Mouse (Mus musculus) intestine, embryonic 15.5 days (tissue): ENCODE results near the gene Mapk8ip2. TPM values are rescaled to one million over a fixed set of nuclear protein-coding genes. Genes with fewer than 3 reads are reported as not detected.

ENCODE experiments used
- ATAC-seq: fragments of 200-750 bp; cut with Nextera tagmentation; 2 replicates; pipeline ENCODE4 v1.8.0; 2017; ENCODE audit warnings: moderate TSS enrichment, moderate library complexity
- H3K27ac ChIP-seq: fragments of 300-500 bp; sonication (generic); 2 replicates; pipeline ENCODE4 v1.5.1; 2015; ENCODE audit warnings: mild to moderate bottlenecking, inconsistent platforms
- H3K27me3 ChIP-seq: fragments of 300-500 bp; sonication (generic); replicated peaks from 2 replicates; pipeline ENCODE4 v1.6.1; 2015; ENCODE audit warnings: inconsistent platforms
- H3K36me3 ChIP-seq: fragments of 300-500 bp; sonication (generic); 2 replicates; pipeline ENCODE4 v1.6.1; 2015; ENCODE audit warnings: inconsistent platforms
- H3K4me1 ChIP-seq: fragments of 300-500 bp; sonication (generic); replicated peaks from 2 replicates; pipeline ENCODE4 v1.6.1; 2015; ENCODE audit warnings: inconsistent platforms
- H3K4me2 ChIP-seq: fragments of 300-500 bp; sonication (generic); replicated peaks from 2 replicates; pipeline ENCODE4 v1.6.1; 2015; ENCODE audit warnings: mild to moderate bottlenecking, inconsistent platforms
- H3K4me3 ChIP-seq: fragments of 300-500 bp; sonication (generic); replicated peaks from 2 replicates; pipeline ENCODE4 v1.5.1; 2015; ENCODE audit warnings: inconsistent platforms
- H3K9ac ChIP-seq: fragments of 300-500 bp; sonication (generic); 2 replicates; pipeline ENCODE4 v1.6.1; 2015; ENCODE audit warnings: inconsistent platforms
- H3K9me3 ChIP-seq: fragments of 300-500 bp; sonication (generic); 2 replicates; pipeline ENCODE4 v1.6.1; 2016; ENCODE audit warnings: inconsistent platforms
- WGBS: fragments of 180-500 bp; shearing (Covaris S2); methylation state at CpG from one replicate; pipeline ENCODE4 v1.1.7; 2015; 5-methylcytosine and 5-hydroxymethylcytosine counted together
- polyA plus RNA-seq: library from polyadenylated mRNA; unstranded; fragments of >200 nt; fragmentation: Nextera tagmentation; extraction: Ambion mirVana; gene quantifications from 2 replicates; pipeline ENCODE4 v1.2.1, GENCODE M21; 2015

The Mapk8ip2 gene
- polyA plus RNA-seq, 1 experiment from 2014 or later, result 4.1 TPM

- H3K27ac ChIP-seq, result 0 out of 2 replicates have a peak overlapping the region, but pooled peaks have one; percentile 6
Observed at GRCm38 (mm10) chr15:89496841-89497240, 43.1 kb downstream of the Mapk8ip2 start.

GRCm38 (mm10) chr15:89497391-89498048 is 43.8 kb downstream of the Mapk8ip2 start:
- no peaks in the 10 kb centered on the region for H3K9me3 ChIP-seq
- H3K27ac ChIP-seq, result 0 out of 2 replicates have a peak overlapping the region, but pooled peaks have one; percentile 6
- WGBS, result 24% methylated on average over 4 of the region's 4 CpGs
- H3K9ac ChIP-seq, result no peak overlapping the region
- 0 out of 2 replicates have a peak overlapping the region, but pooled peaks have one; percentile 4 for H3K4me2 ChIP-seq
- no peaks in the 10 kb centered on the region for H3K36me3 ChIP-seq
- peaks cover 15% of the 10 kb centered on the region for H3K27me3 ChIP-seq
- no peak for ATAC-seq
- H3K4me1 ChIP-seq, result peaks cover 13% of the 10 kb centered on the region
- peak overlapping the region; percentile 80 for H3K4me3 ChIP-seq

More at GRCm38 (mm10) chr15:89496841-89497240, 43.1 kb downstream of the Mapk8ip2 start:
- ATAC-seq, result no peak
- Histone ChIP-seq H3K4me2 (0 out of 2 replicates have a peak overlapping the region, but pooled peaks have one; percentile 4), H3K9me3 (no peaks in the 10 kb centered on the region), H3K27me3 (peaks cover 15% of the 10 kb centered on the region), H3K36me3 (no peaks in the 10 kb centered on the region), H3K9ac (no peak overlapping the region), H3K4me1 (peaks cover 13% of the 10 kb centered on the region), H3K4me3 (no peak overlapping the region)
- WGBS, result 63% methylated on average over 2 of the region's 2 CpGs

- Histone ChIP-seq H3K4me3 (peak overlapping the region; percentile 80), H3K4me1 (peaks cover 13% of the 10 kb centered on the region), H3K9me3 (no peaks in the 10 kb centered on the region), H3K9ac (peak overlapping the region; percentile 63), H3K36me3 (no peaks in the 10 kb centered on the region), H3K4me2 (peak overlapping the region; percentile 96), H3K27ac (no peak overlapping the region), H3K27me3 (peaks cover 15% of the 10 kb centered on the region)
- no peak for ATAC-seq
- 3% methylated on average over 39 of the region's 41 CpGs for WGBS
Observed at GRCm38 (mm10) chr15:89498049-89498960, 44.6 kb downstream of the Mapk8ip2 start.

- WGBS, result 0% methylated on average over 36 of the region's 72 CpGs
- Histone ChIP-seq H3K4me1 (peaks cover 13% of the 10 kb centered on the region), H3K27ac (0 out of 2 replicates have a peak within 1 kb of the TSS, but pooled peaks have one; percentile 22), H3K9ac (peak within 1 kb of the TSS; percentile 63), H3K36me3 (no peaks in the 10 kb centered on the region), H3K4me2 (peak within 1 kb of the TSS; percentile 96), H3K9me3 (no peaks in the 10 kb centered on the region), H3K27me3 (peaks cover 15% of the 10 kb centered on the region), H3K4me3 (peak within 1 kb of the TSS; percentile 80)
- ATAC-seq, result peak; percentile 43
Observed at GRCm38 (mm10) chr15:89498961-89499688, 45.4 kb downstream of the Mapk8ip2 start, which contains the start of gene Shank3. Shank3 (plus strand) TSS chr15:89499623.

- peak overlapping the region; percentile 80 for H3K4me3 ChIP-seq
- ATAC-seq, result peak; percentile 77
- H3K4me1 ChIP-seq, result peaks cover 13% of the 10 kb centered on the region
- no peaks in the 10 kb centered on the region for H3K36me3 ChIP-seq
- H3K27ac ChIP-seq, result 0 out of 2 replicates have a peak overlapping the region, but pooled peaks have one; percentile 22
- peaks cover 15% of the 10 kb centered on the region for H3K27me3 ChIP-seq
- 0% methylated on average over 53 of the region's 60 CpGs for WGBS
- H3K9ac ChIP-seq, result peak overlapping the region; percentile 63
- H3K4me2 ChIP-seq, result peak overlapping the region; percentile 96
- no peaks in the 10 kb centered on the region for H3K9me3 ChIP-seq
Observed at GRCm38 (mm10) chr15:89499784-89500220, 46.1 kb downstream of the Mapk8ip2 start.

- H3K27me3 ChIP-seq, result peaks cover 15% of the 10 kb centered on the region
- H3K4me3 ChIP-seq, result peak overlapping the region; percentile 80
- H3K9me3 ChIP-seq, result no peaks in the 10 kb centered on the region
- ATAC-seq, result peak; percentile 74
- no peaks in the 10 kb centered on the region for H3K36me3 ChIP-seq
- peaks cover 13% of the 10 kb centered on the region for H3K4me1 ChIP-seq
- H3K27ac ChIP-seq, result 0 out of 2 replicates have a peak overlapping the region, but pooled peaks have one; percentile 22
- H3K9ac ChIP-seq, result peak overlapping the region; percentile 63
- WGBS, result 3% methylated on average over 35 of the region's 35 CpGs
- H3K4me2 ChIP-seq, result peak overlapping the region; percentile 96
Observed at GRCm38 (mm10) chr15:89500221-89500791, 46.6 kb downstream of the Mapk8ip2 start.

GRCm38 (mm10) chr15:89501321-89501720 is 47.6 kb downstream of the Mapk8ip2 start:
- Histone ChIP-seq H3K4me1 (peaks cover 13% of the 10 kb centered on the region), H3K36me3 (no peaks in the 10 kb centered on the region), H3K27ac (no peak overlapping the region), H3K4me2 (no peak overlapping the region; the same call in 1 of the 2 replicates), H3K27me3 (peaks cover 15% of the 10 kb centered on the region), H3K9ac (no peak overlapping the region), H3K4me3 (no peak overlapping the region), H3K9me3 (no peaks in the 10 kb centered on the region)
- 88% methylated on average over 3 of the region's 3 CpGs for WGBS
- no peak for ATAC-seq

GRCm38 (mm10) chr15:89504838-89505237 is 51.1 kb downstream of the Mapk8ip2 start:
- H3K4me2 ChIP-seq, result no peak overlapping the region
- no peak for ATAC-seq
- no peak overlapping the region for H3K9ac ChIP-seq
- H3K9me3 ChIP-seq, result no peaks in the 10 kb centered on the region
- no peaks in the 10 kb centered on the region for H3K36me3 ChIP-seq
- 91% methylated on average over 9 of the region's 9 CpGs for WGBS
- no peak overlapping the region for H3K4me3 ChIP-seq
- no peak overlapping the region for H3K27ac ChIP-seq
- no peaks in the 10 kb centered on the region for H3K27me3 ChIP-seq
- H3K4me1 ChIP-seq, result peaks cover 5% of the 10 kb centered on the region; the same call in 1 of the 2 replicates

GRCm38 (mm10) chr15:89507751-89508150 is 54.0 kb downstream of the Mapk8ip2 start:
- WGBS, result 83% methylated on average over 8 of the region's 8 CpGs

GRCm38 (mm10) chr15:89512679-89513078 is 59.0 kb downstream of the Mapk8ip2 start:
- Histone ChIP-seq H3K4me3 (no peak overlapping the region), H3K27ac (no peak overlapping the region), H3K9ac (no peak overlapping the region), H3K27me3 (no peaks in the 10 kb centered on the region), H3K4me1 (no peaks in the 10 kb centered on the region), H3K9me3 (no peaks in the 10 kb centered on the region), H3K36me3 (no peaks in the 10 kb centered on the region), H3K4me2 (no peak overlapping the region)
- 57% methylated on average over 4 of the region's 4 CpGs for WGBS
- no peak for ATAC-seq

More at GRCm38 (mm10) chr15:89507751-89508150, 54.0 kb downstream of the Mapk8ip2 start:
- Histone ChIP-seq H3K9ac (no peak overlapping the region), H3K4me1 (no peaks in the 10 kb centered on the region), H3K4me3 (no peak overlapping the region), H3K27ac (no peak overlapping the region), H3K4me2 (no peak overlapping the region), H3K9me3 (no peaks in the 10 kb centered on the region), H3K36me3 (no peaks in the 10 kb centered on the region), H3K27me3 (no peaks in the 10 kb centered on the region)
- ATAC-seq, result no peak
